Mouse (Mus musculus): ENCODE measurements at regions not wholly inside any gene's neighbourhood (a gene's known extent, or its start where the extent isn't known, plus 50 kb on each side); places are given as distances from the start of the nearest gene placed in this dataset.
A peak's percentile ranks its signal among the peaks of the same experiment; 100 is the strongest.

- Histone ChIP-seq H3K9ac (replicated peaks; ENCODE audit: low read depth) (no peak overlapping the region), H3K9me3 (ENCODE audit: low read length) (no peaks in the 10 kb centered on the region), H3K27me3 (replicated peaks; ENCODE audit: insufficient read depth, low read length) (no peaks in the 10 kb centered on the region), H3K4me2 (replicated peaks; ENCODE audit: low read depth, low read length) (peak overlapping the region; percentile 49), H3K27ac (ENCODE audit: low read length) (peak overlapping the region; percentile 85), H3K4me1 (ENCODE audit: insufficient read depth, low read depth, low read length) (no peaks in the 10 kb centered on the region; the same call in 1 of the 2 replicates), H3K4me3 (ENCODE audit: low read depth, low read length) (no peak overlapping the region), H3K36me3 (ENCODE audit: insufficient read depth, low read length) (no peaks in the 10 kb centered on the region)
- TF ChIP-seq EP300 (IDR thresholded peaks at IDR 0.05) (peak; percentile 85), CTCF (IDR thresholded peaks at IDR 0.05) (no peak)
- DNase-seq (ENCODE audit: low spot score) (peak; percentile 89), ATAC-seq (peak; percentile 80)
- 7% methylated on average over 7 of the region's 8 CpGs for WGBS
Measured at GRCm38 (mm10) chr10:68354335-68355231, 76.0 kb upstream of the Arid5b start.

- Histone ChIP-seq H3K4me1 (ENCODE audit: insufficient read depth, low read depth, low read length) (no peaks in the 10 kb centered on the region; the same call in 1 of the 2 replicates), H3K27me3 (replicated peaks; ENCODE audit: insufficient read depth, low read length) (no peaks in the 10 kb centered on the region), H3K27ac (ENCODE audit: low read length) (peak overlapping the region; percentile 85), H3K36me3 (ENCODE audit: insufficient read depth, low read length) (no peaks in the 10 kb centered on the region), H3K9ac (replicated peaks; ENCODE audit: low read depth) (no peak overlapping the region), H3K4me3 (ENCODE audit: low read depth, low read length) (peak overlapping the region; percentile 25), H3K9me3 (ENCODE audit: low read length) (no peaks in the 10 kb centered on the region), H3K4me2 (replicated peaks; ENCODE audit: low read depth, low read length) (peak overlapping the region; percentile 49)
- WGBS = 23% methylated on average over 18 of the region's 18 CpGs
- DNase-seq (ENCODE audit: low spot score) (peak; percentile 73), ATAC-seq (peak; percentile 27)
- TF ChIP-seq EP300 (IDR thresholded peaks at IDR 0.05) = peak; percentile 49
- TF ChIP-seq CTCF (IDR thresholded peaks at IDR 0.05) = no peak
Measured at GRCm38 (mm10) chr10:68353692-68354232, 75.2 kb upstream of the Arid5b start.

- Histone ChIP-seq H3K4me1 (ENCODE audit: insufficient read depth, low read depth, low read length) (no peaks in the 10 kb centered on the region; the same call in 1 of the 2 replicates), H3K9me3 (ENCODE audit: low read length) (no peaks in the 10 kb centered on the region), H3K9ac (replicated peaks; ENCODE audit: low read depth) (no peak overlapping the region), H3K4me2 (replicated peaks; ENCODE audit: low read depth, low read length) (no peak overlapping the region), H3K36me3 (ENCODE audit: insufficient read depth, low read length) (no peaks in the 10 kb centered on the region), H3K4me3 (ENCODE audit: low read depth, low read length) (no peak overlapping the region), H3K27ac (ENCODE audit: low read length) (no peak overlapping the region), H3K27me3 (replicated peaks; ENCODE audit: insufficient read depth, low read length) (no peaks in the 10 kb centered on the region)
- DNase-seq (ENCODE audit: low spot score) = no peak
- TF ChIP-seq CTCF (IDR thresholded peaks at IDR 0.05) = no peak
- no peak for TF ChIP-seq EP300 (IDR thresholded peaks at IDR 0.05)
- WGBS = 51% methylated on average over 8 of the region's 8 CpGs
- ATAC-seq = no peak
Measured at GRCm38 (mm10) chr10:68351841-68352555, 73.5 kb upstream of the Arid5b start.

GRCm38 (mm10) chr10:68351441-68351840 lies 72.9 kb upstream of the Arid5b start:
- ATAC-seq = no peak
- TF ChIP-seq CTCF (IDR thresholded peaks at IDR 0.05) = no peak
- TF ChIP-seq EP300 (IDR thresholded peaks at IDR 0.05) = no peak
- no peak overlapping the region for H3K27ac ChIP-seq (ENCODE audit: low read length)

GRCm38 (mm10) chr10:68350798-68351197 lies 72.3 kb upstream of the Arid5b start:
- no peak for TF ChIP-seq EP300 (IDR thresholded peaks at IDR 0.05)
- no peak for TF ChIP-seq CTCF (IDR thresholded peaks at IDR 0.05)
- no peak overlapping the region for H3K4me3 ChIP-seq (ENCODE audit: low read depth, low read length)
- no peaks in the 10 kb centered on the region for H3K36me3 ChIP-seq (ENCODE audit: insufficient read depth, low read length)
- 90% methylated on average over 12 of the region's 12 CpGs for WGBS
- H3K9ac ChIP-seq (replicated peaks; ENCODE audit: low read depth) = no peak overlapping the region
- DNase-seq (ENCODE audit: low spot score) (no peak), ATAC-seq (no peak)
- H3K4me1 ChIP-seq (ENCODE audit: insufficient read depth, low read depth, low read length) = no peaks in the 10 kb centered on the region; the same call in 1 of the 2 replicates
- no peak overlapping the region for H3K4me2 ChIP-seq (replicated peaks; ENCODE audit: low read depth, low read length)
- H3K27me3 ChIP-seq (replicated peaks; ENCODE audit: insufficient read depth, low read length) = no peaks in the 10 kb centered on the region
- no peaks in the 10 kb centered on the region for H3K9me3 ChIP-seq (ENCODE audit: low read length)
- no peak overlapping the region for H3K27ac ChIP-seq (ENCODE audit: low read length)

More at GRCm38 (mm10) chr10:68351441-68351840, 72.9 kb upstream of the Arid5b start:
- Histone ChIP-seq H3K9ac (replicated peaks; ENCODE audit: low read depth) (no peak overlapping the region), H3K4me2 (replicated peaks; ENCODE audit: low read depth, low read length) (no peak overlapping the region), H3K36me3 (ENCODE audit: insufficient read depth, low read length) (no peaks in the 10 kb centered on the region), H3K4me1 (ENCODE audit: insufficient read depth, low read depth, low read length) (no peaks in the 10 kb centered on the region; the same call in 1 of the 2 replicates), H3K9me3 (ENCODE audit: low read length) (no peaks in the 10 kb centered on the region), H3K27me3 (replicated peaks; ENCODE audit: insufficient read depth, low read length) (no peaks in the 10 kb centered on the region), H3K4me3 (ENCODE audit: low read depth, low read length) (no peak overlapping the region)
- DNase-seq (ENCODE audit: low spot score) = no peak
- 62% methylated on average over 5 of the region's 5 CpGs for WGBS

- Histone ChIP-seq H3K4me3 (ENCODE audit: low read depth, low read length) (no peak overlapping the region), H3K4me2 (replicated peaks; ENCODE audit: low read depth, low read length) (no peak overlapping the region), H3K9me3 (ENCODE audit: low read length) (no peaks in the 10 kb centered on the region), H3K9ac (replicated peaks; ENCODE audit: low read depth) (no peak overlapping the region), H3K27me3 (replicated peaks; ENCODE audit: insufficient read depth, low read length) (no peaks in the 10 kb centered on the region), H3K4me1 (ENCODE audit: insufficient read depth, low read depth, low read length) (no peaks in the 10 kb centered on the region), H3K27ac (ENCODE audit: low read length) (no peak overlapping the region), H3K36me3 (ENCODE audit: insufficient read depth, low read length) (no peaks in the 10 kb centered on the region)
- WGBS = 94% methylated on average over 7 of the region's 7 CpGs
- TF ChIP-seq EP300 (IDR thresholded peaks at IDR 0.05) (no peak), CTCF (IDR thresholded peaks at IDR 0.05) (no peak)
- ATAC-seq (no peak), DNase-seq (ENCODE audit: low spot score) (no peak)
Measured at GRCm38 (mm10) chr10:68347806-68348205, 69.3 kb upstream of the Arid5b start.
